10 mouse cellular contexts compared by ENCODE assay signal in genomic region chr5:142976516-142976915, GRCm38 (mm10). TPM values are rescaled to one million over a fixed set of nuclear protein-coding genes. Genes with fewer than 3 reads are reported as not detected.
DNase-seq lines count a peak whose midpoint lies in the region; ATAC-seq and TF ChIP-seq lines count a peak whose summit lies in the region.
"Had no signal": no experiment of that assay in that cellular context is flagged by ENCODE, and none has a peak within 500 bp of the region (broad histone marks: within the 10 kb centered on the region; RNA-seq: fewer than 3 reads in every experiment).

No protein-coding gene starts in this region.

- 0 out of 2 replicates have a peak overlapping the region, but pooled peaks have one; percentile 0 for H3K27ac ChIP-seq in forebrain, embryonic 13.5 days
- no peak overlapping the region for H3K27ac ChIP-seq in forebrain, embryonic 15.5 days (replicated peaks)
- peak overlapping the region; percentile 85 for H3K27ac ChIP-seq in lung, embryonic 14.5 days (ENCODE audit: low read depth)
- 0 out of 2 replicates have a peak overlapping the region, but pooled peaks have one; percentile 25 for H3K27ac ChIP-seq in hindbrain, embryonic 15.5 days (replicated peaks)
- H3K27ac ChIP-seq: limb, embryonic 13.5 days had no signal

- peaks cover 28% of the 10 kb centered on the region for H3K36me3 ChIP-seq in forebrain, embryonic 13.5 days (ENCODE audit: poor library complexity, severe bottlenecking)
- peaks cover 19% of the 10 kb centered on the region for H3K36me3 ChIP-seq in forebrain, embryonic 15.5 days
- peaks cover 20% of the 10 kb centered on the region for H3K36me3 ChIP-seq in lung, embryonic 14.5 days (ENCODE audit: insufficient read depth)
- peaks cover 20% of the 10 kb centered on the region for H3K36me3 ChIP-seq in hindbrain, embryonic 15.5 days

- 65% methylated on average over 5 of the region's 5 CpGs for WGBS in forebrain, embryonic 13.5 days
- WGBS in forebrain, embryonic 15.5 days = 66% methylated on average over 5 of the region's 5 CpGs
- WGBS in lung, embryonic 14.5 days = 14% methylated on average over 5 of the region's 5 CpGs
- WGBS in hindbrain, embryonic 15.5 days = 46% methylated on average over 5 of the region's 5 CpGs

- no peak overlapping the region for H3K9ac ChIP-seq in forebrain, embryonic 13.5 days
- H3K9ac ChIP-seq in forebrain, embryonic 15.5 days (replicated peaks) = no peak overlapping the region
- no peak overlapping the region for H3K9ac ChIP-seq in lung, embryonic 14.5 days
- H3K9ac ChIP-seq in hindbrain, embryonic 15.5 days = no peak overlapping the region
- H3K9ac ChIP-seq: limb, embryonic 13.5 days had no signal

- H3K4me1 ChIP-seq in forebrain, embryonic 13.5 days = peaks cover 18% of the 10 kb centered on the region
- H3K4me1 ChIP-seq in forebrain, embryonic 15.5 days = peaks cover 27% of the 10 kb centered on the region
- H3K4me1 ChIP-seq in lung, embryonic 14.5 days (ENCODE audit: insufficient read depth) = peaks cover 6% of the 10 kb centered on the region; the same call in 1 of the 2 replicates
- H3K4me1 ChIP-seq in hindbrain, embryonic 15.5 days (replicated peaks) = peaks cover 16% of the 10 kb centered on the region

- H3K4me2 ChIP-seq in forebrain, embryonic 13.5 days = no peak overlapping the region
- H3K4me2 ChIP-seq in forebrain, embryonic 15.5 days (replicated peaks) = no peak overlapping the region
- H3K4me2 ChIP-seq in lung, embryonic 14.5 days = peak overlapping the region; percentile 16; the same call in 1 of the 2 replicates
- H3K4me2 ChIP-seq in hindbrain, embryonic 15.5 days = no peak overlapping the region
- H3K4me2 ChIP-seq: limb, embryonic 13.5 days had no signal

- no peaks in the 10 kb centered on the region for H3K27me3 ChIP-seq in forebrain, embryonic 13.5 days
- no peaks in the 10 kb centered on the region for H3K27me3 ChIP-seq in forebrain, embryonic 15.5 days
- H3K27me3 ChIP-seq in lung, embryonic 14.5 days (ENCODE audit: insufficient read depth, low read length) = no peaks in the 10 kb centered on the region
- H3K27me3 ChIP-seq in hindbrain, embryonic 15.5 days = no peaks in the 10 kb centered on the region
- H3K27me3 ChIP-seq: limb, embryonic 13.5 days had no signal

- no peak overlapping the region for H3K4me3 ChIP-seq in forebrain, embryonic 13.5 days
- H3K4me3 ChIP-seq in forebrain, embryonic 15.5 days = no peak overlapping the region
- H3K4me3 ChIP-seq in lung, embryonic 14.5 days (ENCODE audit: low read depth, low read length) = no peak overlapping the region
- H3K4me3 ChIP-seq in hindbrain, embryonic 15.5 days = no peak overlapping the region
- H3K4me3 ChIP-seq: limb, embryonic 13.5 days had no signal

- DNase-seq in lung, embryonic 14.5 days = peak; percentile 92
- no peak for DNase-seq in lung, adult 18-20 months
- DNase-seq in lung, postnatal 14 days = peak; percentile 49
- DNase-seq in adrenal gland, adult 18-20 months (ENCODE audit: low spot score in 2 of 2) = no peak
- DNase-seq in left cerebral cortex, postnatal 14 days (ENCODE audit: low spot score in 2 of 2) = no peak
- DNase-seq: gastrocnemius, postnatal 36 days had no signal

- intact Hi-C loops in left cerebral cortex, postnatal 14 days (cut with DNase I) = no loop called here

- peak; percentile 15; the same call in 1 of the 2 replicates for TF ChIP-seq CTCF in lung, embryonic 14.5 days (IDR thresholded peaks at IDR 0.05; ENCODE audit: low read depth)

- H3K9me3 ChIP-seq in forebrain, embryonic 13.5 days (replicated peaks) = no peaks in the 10 kb centered on the region
- H3K9me3 ChIP-seq in forebrain, embryonic 15.5 days = no peaks in the 10 kb centered on the region
- no peaks in the 10 kb centered on the region for H3K9me3 ChIP-seq in lung, embryonic 14.5 days (ENCODE audit: low read depth, low read length)
- no peaks in the 10 kb centered on the region for H3K9me3 ChIP-seq in hindbrain, embryonic 15.5 days
- H3K9me3 ChIP-seq: limb, embryonic 13.5 days had no signal

- ATAC-seq in forebrain, embryonic 13.5 days = no peak
- ATAC-seq in forebrain, embryonic 15.5 days (replicated peaks) = no peak
- peak; percentile 76 for ATAC-seq in lung, embryonic 14.5 days (ENCODE audit: insufficient read depth)
- no peak for ATAC-seq in hindbrain, embryonic 15.5 days (ENCODE audit: low FRiP score, low read depth)

RNA-seq across cellular contexts. Expression of gene Fscn1, which starts 16.4 kb away (rescaled TPM):
- 521 and 522 TPM in 2 replicates for polyA plus RNA-seq in forebrain, embryonic 13.5 days (2015; fragmentation: Nextera tagmentation; extraction: Ambion mirVana)
- polyA plus RNA-seq in forebrain, embryonic 15.5 days (2015; fragmentation: Nextera tagmentation; extraction: Ambion mirVana) = 521 and 538 TPM in 2 replicates
- polyA plus RNA-seq in lung, embryonic 14.5 days (2014; fragmentation: Nextera tagmentation; extraction: Ambion mirVana) = 331 and 347 TPM in 2 replicates
- polyA plus RNA-seq in hindbrain, embryonic 15.5 days (2015; fragmentation: Nextera tagmentation; extraction: Ambion mirVana) = 488 and 506 TPM in 2 replicates
- 10 to 100 TPM; 17.3 to 25.6 TPM for total RNA-seq in adrenal gland, adult 18-20 months (2021)
- 100 to 1,000 TPM; 408 to 429 TPM for total RNA-seq in left cerebral cortex, postnatal 14 days (2021)

Comparison
In these comparisons a context has a peak if more than half of its experiments do, and no peak if none do; other contexts are left out.
1. DNase-seq: peak in lung, embryonic 14.5 days (single experiment) and lung, postnatal 14 days (single experiment); none in lung, adult 18-20 months (0 of 2), adrenal gland, adult 18-20 months (0 of 2) and left cerebral cortex, postnatal 14 days (0 of 2).